Mouse (Mus musculus) heart, embryonic 13.5 days (tissue): ENCODE results near the gene H1foo. TPM values are rescaled to one million over a fixed set of nuclear protein-coding genes. Genes with fewer than 3 reads are reported as not detected.

Source experiments
- ATAC-seq: fragments of 200-750 bp; cut with Nextera tagmentation; 2 replicates; pipeline ENCODE4 v1.8.0; 2017; ENCODE audit warnings: moderate TSS enrichment; ENCODE audit not compliant: insufficient number of reproducible peaks, low FRiP score, low TSS enrichment; ENCODE audit errors: extremely low read depth
- H3K27ac ChIP-seq: fragments of 300-500 bp; sonication (generic); replicated peaks from 2 replicates; pipeline ENCODE4 v1.5.1; 2015; ENCODE audit warnings: moderate library complexity, mild to moderate bottlenecking, inconsistent platforms
- H3K27me3 ChIP-seq: fragments of 300-500 bp; sonication (generic); replicated peaks from 2 replicates; pipeline ENCODE4 v1.6.1; 2015; ENCODE audit warnings: mild to moderate bottlenecking, inconsistent platforms
- H3K36me3 ChIP-seq: fragments of 300-500 bp; sonication (generic); 2 replicates; pipeline ENCODE4 v1.6.1; 2015; ENCODE audit warnings: mild to moderate bottlenecking, inconsistent platforms
- H3K4me1 ChIP-seq: fragments of 300-500 bp; sonication (generic); 2 replicates; pipeline ENCODE4 v1.6.1; 2015; ENCODE audit warnings: inconsistent platforms
- H3K4me2 ChIP-seq: fragments of 300-500 bp; sonication (generic); 2 replicates; pipeline ENCODE4 v1.6.1; 2015; ENCODE audit warnings: inconsistent platforms, mild to moderate bottlenecking, moderate library complexity
- H3K4me3 ChIP-seq: fragments of 300-500 bp; sonication (generic); 2 replicates; pipeline ENCODE4 v1.5.1; 2015; ENCODE audit warnings: moderate library complexity, mild to moderate bottlenecking, inconsistent platforms
- H3K9ac ChIP-seq: fragments of 300-500 bp; sonication (generic); 2 replicates; pipeline ENCODE4 v1.6.1; 2015; ENCODE audit warnings: inconsistent platforms, mild to moderate bottlenecking, moderate library complexity
- H3K9me3 ChIP-seq: fragments of 300-500 bp; sonication (generic); 2 replicates; pipeline ENCODE4 v1.6.1; 2016; ENCODE audit warnings: inconsistent platforms
- WGBS: fragments of 180-500 bp; shearing (Covaris S2); methylation state at CpG from one replicate; pipeline ENCODE4 v1.1.7; 2015; ENCODE audit warnings: mixed read lengths; 5-methylcytosine and 5-hydroxymethylcytosine counted together
- polyA plus RNA-seq: library from polyadenylated mRNA; unstranded; fragments of >200 nt; fragmentation: Nextera tagmentation; extraction: Ambion mirVana; gene quantifications from 2 replicates; pipeline ENCODE4 v1.2.1, GENCODE M21; 2015

H1foo gene
- polyA plus RNA-seq, 1 experiment from 2014 or later, result not detected

DNA sequence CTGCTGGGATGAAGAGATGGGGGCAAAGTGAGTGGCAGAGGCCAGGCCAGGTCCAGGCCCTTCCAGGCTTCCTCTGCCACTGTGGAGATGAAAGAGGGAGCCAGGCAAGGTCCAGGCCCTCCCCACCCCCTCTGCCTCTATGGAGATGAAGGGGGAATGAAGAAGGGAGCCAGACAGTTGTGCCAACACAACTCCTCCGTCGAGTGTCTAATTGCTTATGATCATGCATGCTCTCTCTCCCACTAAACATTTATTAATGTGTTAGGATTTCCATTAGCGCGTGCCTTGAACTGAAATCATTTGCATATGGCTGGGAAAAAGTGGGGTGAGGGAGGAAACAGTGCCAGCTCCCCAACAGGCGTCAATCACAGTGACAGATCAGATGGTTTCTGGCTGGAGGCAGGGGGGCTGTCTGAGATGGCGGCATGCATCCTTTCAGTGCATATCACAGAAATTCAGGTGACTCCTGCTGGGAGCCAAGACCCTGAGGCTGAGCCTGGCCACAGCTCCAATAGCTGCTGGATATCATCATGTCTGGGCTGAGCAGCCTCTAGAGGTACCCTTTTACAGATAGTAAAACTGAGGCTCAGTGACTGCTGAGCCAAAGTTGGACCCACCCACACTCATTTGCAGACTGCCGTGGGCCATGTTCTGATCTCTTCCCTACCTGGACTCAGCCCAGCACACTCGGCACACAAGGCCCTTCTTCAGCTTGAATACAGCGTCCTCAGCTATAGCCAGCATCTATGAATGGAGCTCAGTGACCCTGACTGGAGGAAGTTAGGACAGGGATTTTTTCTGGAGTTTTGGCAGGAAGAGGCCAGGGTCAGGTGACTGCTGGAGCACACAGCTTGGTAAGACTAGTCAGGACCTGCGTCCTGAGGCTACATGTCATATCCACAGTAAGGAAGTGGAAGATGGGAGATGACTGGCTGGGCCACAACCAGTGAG lies 17.2 kb upstream of the H1foo start:
- no peaks in the 10 kb centered on the region; the same call in 1 of the 2 replicates for H3K27me3 ChIP-seq
- no peaks in the 10 kb centered on the region for H3K9me3 ChIP-seq
- no peak overlapping the region for H3K4me2 ChIP-seq
- no peak overlapping the region for H3K4me3 ChIP-seq
- H3K27ac ChIP-seq, result no peak overlapping the region
- no peak overlapping the region for H3K9ac ChIP-seq
- ATAC-seq, result no peak
- WGBS, result 81% methylated on average over 10 of the region's 10 CpGs
- peaks cover 36% of the 10 kb centered on the region for H3K4me1 ChIP-seq
- H3K36me3 ChIP-seq, result peaks cover 9% of the 10 kb centered on the region; the same call in 1 of the 2 replicates

DNA sequence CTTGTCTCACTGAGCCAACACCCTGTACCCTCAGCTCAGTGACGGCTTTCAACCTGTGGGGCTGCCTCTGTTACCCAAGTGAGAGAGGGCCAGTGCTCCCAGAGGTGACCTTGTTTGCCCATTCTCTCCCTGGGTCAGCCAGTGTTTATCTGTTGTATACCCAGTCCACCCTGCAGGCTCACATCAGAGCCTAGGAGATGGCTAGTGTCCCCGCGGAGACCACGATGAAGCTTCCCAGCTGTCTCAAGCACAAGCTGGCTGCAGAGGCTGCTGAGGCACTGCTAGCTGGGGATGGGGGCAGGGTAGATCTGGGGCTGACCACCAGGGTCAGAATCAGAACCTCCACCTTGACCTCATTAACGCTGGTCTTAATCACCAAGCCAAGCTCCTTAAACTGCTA lies 14.7 kb upstream of the H1foo start:
- ATAC-seq, result no peak
- Histone ChIP-seq H3K4me2 (no peak overlapping the region), H3K36me3 (no peaks in the 10 kb centered on the region), H3K27ac (peak overlapping the region; percentile 6; the same call in 1 of the 2 replicates), H3K27me3 (no peaks in the 10 kb centered on the region; the same call in 1 of the 2 replicates), H3K4me1 (peaks cover 25% of the 10 kb centered on the region), H3K4me3 (no peak overlapping the region), H3K9ac (no peak overlapping the region), H3K9me3 (no peaks in the 10 kb centered on the region)
- 25% methylated on average over 5 of the region's 5 CpGs for WGBS

- Histone ChIP-seq H3K9ac (peak within 1 kb of the TSS; percentile 40; the same call in 1 of the 2 replicates), H3K27ac (no peak within 1 kb of the TSS), H3K4me2 (no peak within 1 kb of the TSS), H3K27me3 (no peaks in the 10 kb centered on the region; the same call in 1 of the 2 replicates), H3K4me1 (peaks cover 20% of the 10 kb centered on the region), H3K9me3 (no peaks in the 10 kb centered on the region), H3K4me3 (no peak within 1 kb of the TSS), H3K36me3 (no peaks in the 10 kb centered on the region)
- ATAC-seq, result no peak
- WGBS, result 78% methylated on average over 14 of the region's 14 CpGs
Measured at GRCm38 (mm10) chr6:115931639-115932038, 13.1 kb upstream of the H1foo start, which contains the start of gene Rho. Rho (plus strand) TSS chr6:115931748.

- WGBS, result 79% methylated on average over 3 of the region's 3 CpGs
- H3K4me1 ChIP-seq, result peaks cover 20% of the 10 kb centered on the region
- H3K4me3 ChIP-seq, result no peak overlapping the region
- H3K9me3 ChIP-seq, result no peaks in the 10 kb centered on the region
- H3K27me3 ChIP-seq, result no peaks in the 10 kb centered on the region; the same call in 1 of the 2 replicates
- ATAC-seq, result no peak
- no peaks in the 10 kb centered on the region for H3K36me3 ChIP-seq
- H3K4me2 ChIP-seq, result no peak overlapping the region
- no peak overlapping the region for H3K27ac ChIP-seq
- H3K9ac ChIP-seq, result no peak overlapping the region
Measured at GRCm38 (mm10) chr6:115932391-115932790, 12.3 kb upstream of the H1foo start.

- Histone ChIP-seq H3K27me3 (no peaks in the 10 kb centered on the region; the same call in 1 of the 2 replicates), H3K9ac (no peak overlapping the region), H3K4me3 (no peak overlapping the region), H3K4me2 (no peak overlapping the region), H3K27ac (no peak overlapping the region), H3K4me1 (peaks cover 6% of the 10 kb centered on the region), H3K9me3 (peaks cover 7% of the 10 kb centered on the region; the same call in 1 of the 2 replicates), H3K36me3 (no peaks in the 10 kb centered on the region)
- WGBS, result 81% methylated on average over 8 of the region's 8 CpGs
- ATAC-seq, result no peak
Measured at GRCm38 (mm10) chr6:115935544-115935943, 9.2 kb upstream of the H1foo start.

DNA sequence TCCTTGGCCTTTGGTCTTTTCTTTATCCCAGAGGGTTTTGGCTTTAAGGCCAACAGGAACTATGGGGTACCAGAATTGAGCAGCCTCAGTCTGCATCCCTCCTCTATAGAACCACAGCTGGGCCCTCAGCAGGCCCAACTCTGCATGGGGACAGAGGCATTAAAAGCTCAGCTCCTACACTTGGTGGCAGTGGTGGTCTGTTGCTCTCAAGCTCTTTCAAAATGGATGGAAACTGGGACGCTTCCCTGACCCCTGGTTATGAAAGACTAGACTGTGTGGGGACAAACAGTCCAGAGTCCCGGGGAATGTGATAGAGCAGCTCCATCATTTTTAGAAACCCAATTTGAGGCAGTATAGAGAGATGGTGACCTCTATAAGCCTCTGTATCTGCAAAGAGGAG lies 6.7 kb upstream of the H1foo start:
- 89% methylated on average over 2 of the region's 2 CpGs for WGBS
- ATAC-seq, result no peak

DNA sequence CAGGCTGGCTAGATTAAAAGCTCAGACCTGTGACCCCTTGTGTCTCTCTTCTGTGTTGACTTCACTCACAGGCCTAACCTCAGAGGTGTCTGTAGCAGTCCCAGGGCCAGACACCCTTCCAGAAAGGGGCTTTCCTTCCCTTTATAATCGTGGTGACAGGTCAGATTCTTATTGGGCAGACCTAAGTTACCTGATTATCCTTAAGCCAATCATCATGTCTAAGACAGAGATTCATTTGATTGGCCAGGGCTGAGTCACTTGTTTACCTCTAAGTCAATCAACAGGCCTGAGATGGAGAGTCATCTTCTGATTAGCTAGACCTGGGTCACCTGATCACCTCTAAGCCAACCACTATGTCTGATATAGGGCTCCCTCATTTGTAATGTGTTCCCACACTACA lies 5.9 kb upstream of the H1foo start:
- Histone ChIP-seq H3K27me3 (no peaks in the 10 kb centered on the region), H3K4me2 (no peak overlapping the region), H3K4me1 (peaks cover 26% of the 10 kb centered on the region), H3K27ac (no peak overlapping the region), H3K9me3 (peaks cover 7% of the 10 kb centered on the region; the same call in 1 of the 2 replicates), H3K9ac (no peak overlapping the region), H3K36me3 (no peaks in the 10 kb centered on the region), H3K4me3 (no peak overlapping the region)
- WGBS, result 48% methylated on average over 1 of the region's 1 CpGs
- no peak for ATAC-seq

More for the DNA sequence above, 6.7 kb upstream of the H1foo start:
- Histone ChIP-seq H3K4me2 (no peak overlapping the region), H3K9me3 (peaks cover 7% of the 10 kb centered on the region; the same call in 1 of the 2 replicates), H3K4me1 (peaks cover 19% of the 10 kb centered on the region), H3K9ac (no peak overlapping the region), H3K36me3 (no peaks in the 10 kb centered on the region), H3K4me3 (no peak overlapping the region), H3K27ac (no peak overlapping the region), H3K27me3 (no peaks in the 10 kb centered on the region)

- Histone ChIP-seq H3K4me3 (no peak overlapping the region), H3K9me3 (peaks cover 7% of the 10 kb centered on the region; the same call in 1 of the 2 replicates), H3K4me2 (no peak overlapping the region), H3K9ac (no peak overlapping the region), H3K27ac (no peak overlapping the region), H3K36me3 (no peaks in the 10 kb centered on the region), H3K27me3 (no peaks in the 10 kb centered on the region), H3K4me1 (peaks cover 45% of the 10 kb centered on the region)
- 78% methylated on average over 1 of the region's 1 CpGs for WGBS
- no peak for ATAC-seq
Measured at GRCm38 (mm10) chr6:115940603-115941002, 4.1 kb upstream of the H1foo start.

- Histone ChIP-seq H3K9me3 (peaks cover 7% of the 10 kb centered on the region; the same call in 1 of the 2 replicates), H3K4me1 (peaks cover 50% of the 10 kb centered on the region), H3K4me3 (no peak overlapping the region), H3K9ac (no peak overlapping the region), H3K27ac (no peak overlapping the region), H3K36me3 (no peaks in the 10 kb centered on the region), H3K27me3 (no peaks in the 10 kb centered on the region), H3K4me2 (peak overlapping the region; percentile 31)
- WGBS, result 7% methylated on average over 6 of the region's 12 CpGs
- no peak for ATAC-seq
Measured at GRCm38 (mm10) chr6:115941128-115941527, 3.6 kb upstream of the H1foo start.

DNA sequence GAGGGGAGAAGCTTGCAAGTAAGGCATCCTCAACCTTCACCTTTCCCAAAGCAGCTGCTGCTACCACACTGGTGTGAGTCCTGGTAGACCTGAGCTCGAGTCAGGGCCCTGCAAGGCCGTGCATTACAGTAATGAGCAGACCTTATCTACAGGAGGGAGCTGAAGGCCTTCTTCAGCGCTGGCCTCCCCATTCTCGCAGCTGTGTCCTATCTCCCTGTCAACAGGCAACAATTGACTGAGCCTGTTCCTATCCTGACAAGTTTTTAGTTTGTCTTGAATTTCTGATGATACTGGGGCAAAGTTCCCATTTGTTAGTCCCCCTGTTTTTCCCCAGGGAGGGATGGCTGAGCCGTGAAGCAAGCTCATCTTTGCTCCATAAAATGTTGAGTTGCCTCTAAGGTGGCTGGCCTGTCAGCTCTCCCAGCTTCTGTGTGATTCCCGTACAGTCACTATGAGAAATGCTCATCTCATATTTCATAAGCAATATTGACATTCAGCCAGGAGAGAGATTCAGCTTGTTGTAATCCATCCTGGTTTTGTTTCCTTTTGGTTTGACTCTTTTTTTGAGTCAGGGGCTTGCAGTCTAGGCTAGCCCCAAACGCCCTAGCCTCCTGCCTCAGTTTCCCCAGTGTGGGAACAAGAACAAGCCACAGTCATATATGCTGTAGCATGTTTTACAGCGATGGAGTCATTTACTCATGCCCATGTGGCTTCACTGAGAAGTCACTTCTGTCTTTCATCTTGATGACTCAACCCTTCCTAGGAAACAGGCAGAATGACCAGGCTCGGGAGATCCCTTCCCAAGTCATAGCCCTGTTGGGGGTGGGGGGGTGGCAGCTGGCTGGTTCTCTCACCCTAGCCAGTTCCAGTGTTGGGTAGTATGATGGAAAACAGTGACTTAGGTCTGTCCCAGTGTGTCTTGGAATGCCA lies 975 bp upstream of the H1foo start:
- WGBS, result 34% methylated on average over 9 of the region's 9 CpGs
- H3K27ac ChIP-seq, result no peak overlapping the region

DNA sequence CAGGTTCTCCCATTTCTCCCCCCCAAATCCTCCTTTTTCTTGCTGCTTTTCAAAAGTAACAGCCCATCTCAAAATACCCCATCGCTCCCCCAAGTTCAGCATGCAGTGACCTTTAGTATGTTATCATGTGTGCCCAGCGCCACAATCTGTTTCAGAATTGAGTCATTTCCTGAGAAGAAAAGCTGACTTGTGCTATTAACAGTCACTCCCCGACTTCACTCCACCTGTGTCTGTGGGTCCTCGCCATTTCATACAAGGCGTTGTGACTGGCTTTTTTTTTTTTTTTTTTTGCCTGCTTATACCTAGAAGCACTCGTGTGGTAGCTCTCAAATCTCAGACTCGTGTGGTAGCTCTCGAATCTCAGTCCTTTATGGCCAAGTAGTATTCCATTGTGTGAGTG lies 895 bp downstream of the H1foo start:
- Histone ChIP-seq H3K4me2 (no peak overlapping the region), H3K9ac (no peak overlapping the region), H3K27me3 (no peaks in the 10 kb centered on the region), H3K27ac (no peak overlapping the region), H3K36me3 (no peaks in the 10 kb centered on the region), H3K4me1 (peaks cover 60% of the 10 kb centered on the region), H3K9me3 (no peaks in the 10 kb centered on the region), H3K4me3 (no peak overlapping the region)
- no peak for ATAC-seq
- 65% methylated on average over 8 of the region's 8 CpGs for WGBS

More for the DNA sequence above, 975 bp upstream of the H1foo start:
- no peaks in the 10 kb centered on the region for H3K36me3 ChIP-seq
- no peaks in the 10 kb centered on the region for H3K9me3 ChIP-seq
- ATAC-seq, result no peak; the same call in 1 of the 2 replicates
- peaks cover 61% of the 10 kb centered on the region for H3K4me1 ChIP-seq
- no peak overlapping the region for H3K4me3 ChIP-seq
- H3K27me3 ChIP-seq, result no peaks in the 10 kb centered on the region
- no peak overlapping the region for H3K9ac ChIP-seq
- no peak overlapping the region for H3K4me2 ChIP-seq
